Mouse (Mus musculus): Measurements from ENCODE around the gene Btbd16.

The Btbd16 gene

GRCm38 (mm10) chr7:130770707-130771106 is 3.2 kb upstream of the Btbd16 start:
- peak; percentile 84 to 89 for DNase-seq

GRCm38 (mm10) chr7:130773171-130773830 is 568 bp upstream of the Btbd16 start:
- DNase-seq = peak; percentile 62 to 66

- DNase-seq = peak in 1 of 2 experiments; percentile 27
Observed at GRCm38 (mm10) chr7:130780866-130781419, 7.1 kb downstream of the Btbd16 start.

- DNase-seq = no peak
Observed at GRCm38 (mm10) chr7:130782501-130783050, 8.7 kb downstream of the Btbd16 start.

GRCm38 (mm10) chr7:130785923-130786575 is 12.2 kb downstream of the Btbd16 start:
- DNase-seq = peak; percentile 77 to 94

GRCm38 (mm10) chr7:130786708-130787107 is 12.8 kb downstream of the Btbd16 start:
- peak in 1 of 2 experiments; percentile 48 for DNase-seq

GRCm38 (mm10) chr7:130787537-130787936 is 13.7 kb downstream of the Btbd16 start:
- no peak for DNase-seq

GRCm38 (mm10) chr7:130788950-130789349 is 15.1 kb downstream of the Btbd16 start:
- peak in 1 of 2 experiments; percentile 24 for DNase-seq

- DNase-seq = peak in 1 of 2 experiments; percentile 52
Observed at GRCm38 (mm10) chr7:130789456-130789855, 15.6 kb downstream of the Btbd16 start.

GRCm38 (mm10) chr7:130793671-130794070 is 19.8 kb downstream of the Btbd16 start:
- no peak for DNase-seq

- DNase-seq = no peak
Observed at GRCm38 (mm10) chr7:130796786-130797185, 22.9 kb downstream of the Btbd16 start.

- DNase-seq = no peak
Observed at GRCm38 (mm10) chr7:130797524-130797923, 23.7 kb downstream of the Btbd16 start.

GRCm38 (mm10) chr7:130799418-130799817 is 25.5 kb downstream of the Btbd16 start:
- DNase-seq = peak in 1 of 2 experiments; percentile 61

GRCm38 (mm10) chr7:130800681-130801080 is 26.8 kb downstream of the Btbd16 start:
- no peak for DNase-seq

- DNase-seq = no peak
Observed at GRCm38 (mm10) chr7:130801811-130802210, 27.9 kb downstream of the Btbd16 start.

GRCm38 (mm10) chr7:130803251-130803825 is 29.5 kb downstream of the Btbd16 start:
- no peak for DNase-seq

- peak; percentile 49 to 80 for DNase-seq
Observed at GRCm38 (mm10) chr7:130804991-130805390, 31.1 kb downstream of the Btbd16 start.

- peak; percentile 33 to 57 for DNase-seq
Observed at GRCm38 (mm10) chr7:130807749-130808148, 33.9 kb downstream of the Btbd16 start.

- no peak for DNase-seq
Observed at GRCm38 (mm10) chr7:130808694-130809093, 34.8 kb downstream of the Btbd16 start.

GRCm38 (mm10) chr7:130810238-130810637 is 36.4 kb downstream of the Btbd16 start:
- no peak for DNase-seq

GRCm38 (mm10) chr7:130812407-130812806 is 38.5 kb downstream of the Btbd16 start:
- no peak for DNase-seq

- no peak for DNase-seq
Observed at GRCm38 (mm10) chr7:130815601-130816000, 41.7 kb downstream of the Btbd16 start.

GRCm38 (mm10) chr7:130816243-130816642 is 42.4 kb downstream of the Btbd16 start:
- DNase-seq = no peak
